Mouse (Mus musculus) CD4-positive, CD25-positive, alpha-beta regulatory T cell, adult 9 weeks (primary cell): ENCODE results near the gene Utp14b. TPM values are rescaled to one million over a fixed set of nuclear protein-coding genes. Genes with fewer than 3 reads are reported as not detected.

Experiments
- polyA plus RNA-seq: library from polyadenylated mRNA; unstranded; fragments of 100-300 nt; shearing (Covaris generic); gene quantifications from one replicate; pipeline ENCODE4 v1.2.1, GENCODE M21; 2017

Utp14b gene
- 0.41 TPM for polyA plus RNA-seq

DNA sequence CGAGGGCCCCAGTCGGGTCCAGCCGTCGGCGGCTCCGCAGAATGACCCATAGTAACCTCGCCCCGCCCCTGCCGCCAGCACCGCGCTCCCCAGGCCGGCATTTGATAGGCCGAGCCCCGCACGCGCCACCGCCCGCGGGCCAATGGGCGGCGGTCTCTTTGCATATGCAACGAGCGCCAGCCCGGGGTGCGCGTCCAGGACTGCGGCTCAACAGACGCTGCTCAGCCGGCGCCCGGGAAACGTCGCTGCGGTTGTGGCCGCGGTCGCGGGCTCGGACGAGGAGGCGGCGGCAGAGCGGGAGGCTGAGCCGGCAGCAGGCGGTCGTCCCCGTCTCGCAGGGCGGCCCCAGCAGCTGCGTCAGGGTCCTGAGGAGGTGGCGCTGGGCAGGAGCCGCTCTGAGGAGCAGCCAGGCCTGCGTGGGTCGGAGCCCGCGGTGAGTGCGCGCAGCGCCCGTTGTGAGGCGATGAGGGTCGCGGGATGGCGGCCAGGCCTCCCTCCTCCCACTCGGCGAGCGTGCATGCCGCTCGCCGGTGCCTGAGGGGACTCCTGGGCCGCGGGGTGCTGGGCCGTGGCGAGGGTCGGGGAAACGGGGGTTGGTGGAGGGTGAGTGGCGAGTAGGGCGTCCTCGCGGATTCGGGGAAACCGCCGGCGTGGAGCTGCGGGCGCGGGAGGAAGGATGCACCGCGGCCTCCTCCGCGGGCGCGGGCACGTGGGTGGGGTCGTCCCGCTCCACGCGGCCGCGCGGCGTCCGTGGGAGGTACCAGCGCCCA lies at the start of gene Utp14b, which contains the start of gene Acsl3:
Gene Utp14b, plus strand, starts transcription at position 368 of the 770 bp plus-strand sequence.
Gene Acsl3, plus strand, starts transcription at position 155 of the 770 bp plus-strand sequence.

Other genes with a start within 250 kb of the Utp14b start
- gene Farsb, start 169.1 kb upstream of the Utp14b start, polyA plus RNA-seq, result 111 TPM
- gene Mogat1, start 147.0 kb upstream of the Utp14b start, polyA plus RNA-seq, result not detected
- not detected for gene BC035947, start 145.9 kb upstream of the Utp14b start, polyA plus RNA-seq
- gene Acsl3, start 213 bp upstream of the Utp14b start, polyA plus RNA-seq, result 2.4 TPM
- not detected for gene Kcne4, start 158.7 kb downstream of the Utp14b start, polyA plus RNA-seq